Mouse (Mus musculus) heart, postnatal 4 days (tissue): ENCODE data around the gene Trio. TPM values are rescaled to one million over a fixed set of nuclear protein-coding genes. Genes with fewer than 3 reads are reported as not detected.

Experiments
- DNase-seq: peaks from one replicate; pipeline ENCODE4 v3.0.0; 2021
- total RNA-seq, 2 experiments: library from RNA; stranded (reverse); gene quantifications; 2 replicates each; pipeline ENCODE4 v1.2.3; 2021

Gene Trio
- 10 to 100 TPM; 91.2 to 98.7 TPM for total RNA-seq

- DNase-seq: peak; percentile 99
Observed at GRCm38 (mm10) chr15:28025447-28026166, at the start of gene Trio. Gene Trio (minus strand): TSS chr15:28025848.

- no peak for DNase-seq
Observed at GRCm38 (mm10) chr15:28074416-28074970, 48.8 kb upstream of the Trio start.

- DNase-seq: no peak
Observed at GRCm38 (mm10) chr15:28071601-28072000, 46.0 kb upstream of the Trio start.

- DNase-seq: no peak
Observed at GRCm38 (mm10) chr15:28070771-28071419, 45.2 kb upstream of the Trio start.

- no peak for DNase-seq
Observed at GRCm38 (mm10) chr15:28070221-28070620, 44.6 kb upstream of the Trio start.

GRCm38 (mm10) chr15:28067373-28067772 is 41.7 kb upstream of the Trio start:
- DNase-seq: peak; percentile 30

- peak; percentile 27 for DNase-seq
Observed at GRCm38 (mm10) chr15:28066468-28066867, 40.8 kb upstream of the Trio start.

GRCm38 (mm10) chr15:28065572-28065971 is 39.9 kb upstream of the Trio start:
- no peak for DNase-seq

GRCm38 (mm10) chr15:28064733-28065088 is 39.1 kb upstream of the Trio start:
- no peak for DNase-seq

GRCm38 (mm10) chr15:28064081-28064732 is 38.6 kb upstream of the Trio start:
- DNase-seq: no peak

GRCm38 (mm10) chr15:28063466-28063865 is 37.8 kb upstream of the Trio start:
- no peak for DNase-seq

GRCm38 (mm10) chr15:28062016-28062415 is 36.4 kb upstream of the Trio start:
- no peak for DNase-seq

GRCm38 (mm10) chr15:28060977-28061376 is 35.3 kb upstream of the Trio start:
- no peak for DNase-seq

GRCm38 (mm10) chr15:28060423-28060822 is 34.8 kb upstream of the Trio start:
- no peak for DNase-seq

- no peak for DNase-seq
Observed at GRCm38 (mm10) chr15:28057545-28057944, 31.9 kb upstream of the Trio start.

- no peak for DNase-seq
Observed at GRCm38 (mm10) chr15:28054731-28055130, 29.1 kb upstream of the Trio start.

- no peak for DNase-seq
Observed at GRCm38 (mm10) chr15:28054111-28054510, 28.5 kb upstream of the Trio start.

GRCm38 (mm10) chr15:28053226-28053625 is 27.6 kb upstream of the Trio start:
- no peak for DNase-seq

GRCm38 (mm10) chr15:28051811-28052210 is 26.2 kb upstream of the Trio start:
- DNase-seq: no peak

- peak; percentile 72 for DNase-seq
Observed at GRCm38 (mm10) chr15:28051104-28051625, 25.5 kb upstream of the Trio start.

- DNase-seq: no peak
Observed at GRCm38 (mm10) chr15:28047711-28048110, 22.1 kb upstream of the Trio start.

- DNase-seq: no peak
Observed at GRCm38 (mm10) chr15:28041158-28041865, 15.7 kb upstream of the Trio start.
